ENCODE assay signal across 8 mouse cellular contexts in genomic region chr13:111797021-111797420, GRCm38 (mm10). TPM values are rescaled to one million over a fixed set of nuclear protein-coding genes. Genes with fewer than 3 reads are reported as not detected.
DNase-seq lines count a peak whose midpoint lies in the region; ATAC-seq and TF ChIP-seq lines count a peak whose summit lies in the region.

No protein-coding gene starts in this region.

- peak overlapping the region; percentile 40 for H3K4me2 ChIP-seq in heart, postnatal 0 days (ENCODE audit: low read depth, low read length)

- H3K4me1 ChIP-seq in erythroblast, embryonic 14.5 days (ENCODE audit: control insufficient read depth) = peaks cover 54% of the 10 kb centered on the region
- peaks cover 55% of the 10 kb centered on the region for H3K4me1 ChIP-seq in heart, postnatal 0 days (ENCODE audit: control insufficient read depth, insufficient read depth)

- no peak for TF ChIP-seq EP300 in heart, postnatal 0 days (IDR thresholded peaks at IDR 0.05; ENCODE audit: low read depth)

- no peak for DNase-seq in Patski (ENCODE audit: low read depth, low spot score)
- peak; percentile 91 for DNase-seq in heart, postnatal 0 days (ENCODE audit: low spot score)
- DNase-seq in kidney, postnatal 25 days = peak; percentile 87 to 92
- DNase-seq in spleen, postnatal 36 days (ENCODE audit: low spot score in 2 of 2) = peak; percentile 82 to 84
- no peak for DNase-seq in layer of hippocampus, adult 11-12 months (ENCODE audit: low spot score)

- H3K27me3 ChIP-seq in Patski = no peaks in the 10 kb centered on the region
- no peaks in the 10 kb centered on the region for H3K27me3 ChIP-seq in erythroblast, embryonic 14.5 days (ENCODE audit: control insufficient read depth)
- no peaks in the 10 kb centered on the region for H3K27me3 ChIP-seq in heart, postnatal 0 days (ENCODE audit: control insufficient read depth, insufficient read depth, low read length)

- peak overlapping the region; percentile 88 for H3K27ac ChIP-seq in heart, postnatal 0 days (ENCODE audit: low read depth)

- H3K36me3 ChIP-seq in erythroblast, embryonic 14.5 days (ENCODE audit: control insufficient read depth) = peaks cover 47% of the 10 kb centered on the region
- no peaks in the 10 kb centered on the region for H3K36me3 ChIP-seq in heart, postnatal 0 days (replicated peaks; ENCODE audit: control insufficient read depth, insufficient read depth, low read length)

- WGBS in heart, postnatal 0 days = 13% methylated on average over 8 of the region's 8 CpGs

- H3K9ac ChIP-seq in heart, postnatal 0 days (replicated peaks; ENCODE audit: low read depth, low read length) = 0 out of 2 replicates have a peak overlapping the region, but pooled peaks have one; percentile 20

- CTCF ChIA-PET in Patski (lab: Charles Lee) = interaction anchor here (1.0 to 1.5 kb wide), 3 partner anchors 9 to 462 kb away, joined by 3 to 5 read pairs (median 3); no protein-coding TSS in a partner anchor

- no peak for TF ChIP-seq CTCF in Patski (IDR thresholded peaks at IDR 0.05)
- TF ChIP-seq CTCF in heart, postnatal 0 days (IDR thresholded peaks at IDR 0.05; ENCODE audit: low read depth) = no peak

- POLR2A ChIA-PET in Patski (lab: Charles Lee) = no interaction called here

- in situ Hi-C loops in Patski (cut with MboI; ENCODE audit: low pct_unique_long_range_greater_than_20kb) = no loop called here

- no peaks in the 10 kb centered on the region for H3K9me3 ChIP-seq in erythroblast, embryonic 14.5 days (ENCODE audit: control insufficient read depth, low read length)
- H3K9me3 ChIP-seq in heart, postnatal 0 days (replicated peaks; ENCODE audit: control insufficient read depth, low read length) = no peaks in the 10 kb centered on the region

- peak; percentile 86 for ATAC-seq in CD4-positive, CD25-positive, alpha-beta regulatory T cell, adult 4 months
- peak; percentile 73 for ATAC-seq in Patski
- peak; percentile 86 for ATAC-seq in heart, postnatal 0 days (ENCODE audit: insufficient read depth, low read depth)
- peak; percentile 90 for ATAC-seq in megakaryocyte, adult 5-6 weeks (ENCODE audit: poor library complexity, severe bottlenecking)

- peak overlapping the region; percentile 48 for H3K4me3 ChIP-seq in erythroblast, embryonic 14.5 days (replicated peaks)
- no peak overlapping the region for H3K4me3 ChIP-seq in heart, postnatal 0 days (ENCODE audit: low read depth, low read length)

RNA-seq across cellular contexts. Expression of gene Map3k1, which starts 11.8 kb away (rescaled TPM):
- polyA plus RNA-seq in CD4-positive, CD25-positive, alpha-beta regulatory T cell, adult 4 months (2017; shearing (Covaris generic)) = 100 to 1,000 TPM; 117 to 125 TPM
- 32.8 TPM for polyA plus RNA-seq in Patski (2021)
- 1.5 and 2.1 TPM in 2 replicates for polyA plus RNA-seq in erythroblast, embryonic 14.5 days (2012)
- 9.7 and 18.4 TPM in 2 replicates for total RNA-seq in heart, postnatal 0 days (2014; rRNA removed; ENCODE audit: low replicate concordance)
- polyA plus RNA-seq in heart, postnatal 0 days (2015; fragmentation: Nextera tagmentation; extraction: Ambion mirVana) = 8.8 and 9.7 TPM in 2 replicates
- total RNA-seq in megakaryocyte, adult 5-6 weeks (2015) = 61.5 and 62.2 TPM in 2 replicates
- 74.4 and 92.6 TPM in 2 replicates for total RNA-seq in megakaryocyte, adult 5-6 weeks (2017)

Comparison
In these comparisons a context has a peak if more than half of its experiments do, and no peak if none do; other contexts are left out.
1. DNase-seq: peak in heart, postnatal 0 days (single experiment), kidney, postnatal 25 days (2 of 2) and spleen, postnatal 36 days (2 of 2); none in Patski (single experiment) and layer of hippocampus, adult 11-12 months (single experiment).
2. Peak in every context shown above with its lines, with median percentiles within 50 percentile points of each other: ATAC-seq.